Mouse (Mus musculus) lung, postnatal 14 days (tissue): ENCODE data around the gene Bcl3.
A peak's percentile ranks its signal among the peaks of the same experiment; 100 is the strongest.

Experiments used
- DNase-seq: peaks from one replicate; pipeline ENCODE4 v3.0.0; 2021

The Bcl3 gene

DNA sequence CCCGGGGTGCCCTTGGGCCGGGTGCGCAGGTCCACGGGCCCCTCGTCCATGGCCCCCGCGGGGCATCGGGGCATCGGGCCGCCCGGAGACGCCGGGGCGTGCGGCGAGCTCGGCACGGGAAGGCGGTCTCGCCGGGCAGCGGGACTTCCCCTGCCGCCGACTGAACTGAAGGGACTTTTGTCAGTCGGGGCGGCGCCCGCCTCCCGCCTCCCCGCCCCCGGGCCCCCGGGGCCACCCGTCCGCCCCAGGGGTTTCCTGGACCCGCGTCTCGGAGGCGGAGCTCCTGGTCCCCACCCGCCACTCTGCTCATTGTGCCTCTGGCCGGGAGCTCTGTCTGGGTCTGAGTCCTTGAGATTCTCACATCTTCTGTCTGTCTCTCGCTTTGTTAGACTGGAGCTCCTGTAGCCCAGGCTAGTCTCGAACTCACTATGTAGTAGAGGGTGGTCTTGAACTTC, at the start of gene Bcl3:
Gene Bcl3, minus strand, starts transcription at position 167 of the 455 bp plus-strand sequence.
- DNase-seq = peak; percentile 76

DNA sequence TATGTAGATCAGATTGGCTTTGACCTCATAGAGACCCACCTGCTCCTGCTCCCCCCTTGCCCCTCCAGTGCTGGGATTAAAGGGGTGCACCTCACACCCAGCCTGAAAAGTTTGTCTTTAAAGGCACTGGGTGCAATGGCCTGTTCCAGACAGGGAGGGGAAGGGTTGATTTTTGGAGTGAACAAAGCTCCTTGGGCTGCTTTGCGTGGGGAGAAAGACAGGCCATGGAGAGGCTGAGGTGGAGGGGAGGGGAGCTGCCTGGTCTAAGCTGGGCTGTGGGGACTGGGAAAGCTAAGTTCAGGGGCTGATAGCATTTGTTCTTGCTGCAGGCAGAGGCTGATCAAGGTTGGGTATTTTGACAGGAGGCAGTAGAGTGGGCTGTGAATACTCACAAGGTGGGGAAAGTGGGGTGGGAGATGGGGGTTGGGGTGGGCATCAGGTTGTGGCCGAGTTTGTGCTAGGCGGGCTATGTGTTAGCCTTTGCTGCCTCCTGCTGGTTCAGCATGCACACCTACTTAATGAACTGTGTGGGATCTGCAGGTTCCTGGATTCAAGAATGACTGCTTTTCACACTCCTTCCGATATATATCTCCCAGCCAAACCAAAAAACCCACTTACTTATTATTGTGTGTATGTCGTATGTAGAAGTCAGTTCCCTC, 49.5 kb upstream of the Bcl3 start:
- peak; percentile 62 for DNase-seq

DNA sequence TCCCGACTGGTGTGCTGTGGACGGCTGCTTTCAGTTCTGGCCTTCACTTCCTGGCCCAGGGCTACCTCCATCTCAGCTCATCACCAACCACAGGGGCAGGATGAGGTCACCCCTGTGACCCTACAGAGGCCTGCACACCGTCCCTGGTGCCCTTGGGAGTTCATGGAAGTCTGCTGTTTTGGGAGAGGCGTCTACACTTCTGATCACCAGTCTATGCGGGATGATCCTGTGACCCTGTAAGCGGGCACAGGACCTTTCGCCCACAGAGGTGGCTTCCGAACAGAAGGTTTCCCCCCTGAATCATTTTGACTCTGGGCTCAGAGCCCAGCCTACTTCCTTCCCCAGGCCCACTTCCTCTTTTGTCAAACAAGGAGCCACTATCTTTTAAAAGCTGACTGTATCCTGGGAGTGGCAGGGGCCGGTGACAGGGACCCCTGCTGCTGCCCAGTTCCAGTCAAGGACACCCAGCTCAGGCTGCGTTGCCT, 48.6 kb upstream of the Bcl3 start:
- DNase-seq = peak; percentile 37

DNA sequence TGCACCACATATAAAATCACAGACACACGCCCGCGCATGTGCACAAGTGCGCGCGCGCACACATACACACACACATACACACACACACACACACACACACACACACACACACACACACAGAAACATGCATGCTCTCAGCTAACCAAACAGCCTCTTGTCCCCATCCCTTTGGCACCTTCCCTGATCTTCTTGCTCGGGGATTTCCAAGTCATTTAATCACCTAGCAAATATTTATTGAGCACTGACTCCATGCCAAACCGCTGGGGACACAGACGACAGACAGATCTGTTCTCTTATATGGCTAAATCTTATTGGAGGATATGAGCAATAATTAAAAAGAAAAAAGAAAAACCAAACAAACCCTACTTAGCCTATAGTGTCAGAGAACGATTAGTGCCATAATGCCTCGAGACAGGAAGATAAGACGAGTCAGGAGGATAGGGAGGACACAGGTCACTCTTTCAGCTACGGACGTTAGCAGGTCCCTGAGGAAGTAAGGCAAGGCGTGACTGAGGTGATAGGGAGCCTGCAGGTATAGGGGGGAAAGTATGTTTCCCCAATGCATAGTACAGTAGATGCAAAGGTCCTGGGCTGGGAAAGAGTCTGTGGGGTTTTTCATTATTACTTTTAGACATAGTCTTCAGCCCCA, 45.3 kb upstream of the Bcl3 start:
- DNase-seq = no peak

DNA sequence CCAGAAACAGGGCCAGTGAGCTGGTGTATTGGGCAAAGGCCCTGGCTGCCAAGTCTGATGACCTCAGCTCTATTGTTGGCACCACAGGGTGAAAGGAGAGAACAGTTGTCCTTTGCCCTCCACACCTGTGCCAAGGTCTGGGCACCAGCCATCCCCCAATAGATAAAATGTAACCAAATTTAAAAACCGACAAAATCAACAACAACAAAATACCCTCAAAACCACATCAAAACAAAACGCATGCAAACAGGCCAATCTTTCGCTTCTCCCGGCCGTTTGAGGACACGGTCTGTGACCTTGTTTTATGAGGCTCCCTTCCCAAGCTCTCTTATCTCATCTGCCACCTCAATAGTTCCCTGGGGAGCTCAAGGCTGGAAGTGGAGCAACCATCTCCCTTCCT, 43.9 kb upstream of the Bcl3 start:
- DNase-seq = no peak

DNA sequence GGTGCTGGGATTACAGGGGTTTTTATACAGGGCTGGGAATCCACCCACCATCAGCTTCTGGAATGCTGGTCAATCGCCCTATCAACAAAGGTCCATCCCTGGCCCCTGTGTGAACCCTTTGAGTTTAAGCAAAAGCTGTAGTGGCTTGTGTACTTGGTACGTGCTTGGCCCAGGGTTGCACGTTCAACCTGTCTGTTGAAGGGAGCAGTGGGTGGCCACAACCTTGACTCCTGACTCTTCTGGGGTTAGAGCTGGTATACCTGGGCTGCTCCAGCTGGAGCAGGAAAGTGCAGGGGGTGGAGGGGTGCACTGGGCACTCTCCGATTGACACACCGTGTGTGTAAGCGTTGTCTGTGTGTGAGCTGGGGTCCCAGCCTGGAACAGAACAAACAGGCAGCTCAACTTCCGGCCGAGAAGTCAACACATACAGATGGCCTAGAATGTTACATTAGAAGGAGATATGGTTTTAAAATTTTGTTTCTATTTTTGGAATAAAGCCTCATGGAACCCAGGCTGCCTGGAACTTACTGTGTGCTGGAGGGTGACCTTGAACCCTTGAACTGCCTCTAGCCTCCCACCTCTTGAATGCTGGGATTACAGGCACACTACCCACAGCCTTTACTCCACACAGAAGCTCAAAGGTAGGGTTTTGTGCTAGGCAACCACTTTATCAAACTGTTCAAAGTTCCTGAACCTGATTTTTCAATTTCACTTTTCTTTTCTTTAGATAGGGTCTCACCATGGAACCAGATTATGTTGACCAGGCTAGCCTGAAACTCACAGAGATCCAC, 42.9 kb upstream of the Bcl3 start:
- no peak for DNase-seq

DNA sequence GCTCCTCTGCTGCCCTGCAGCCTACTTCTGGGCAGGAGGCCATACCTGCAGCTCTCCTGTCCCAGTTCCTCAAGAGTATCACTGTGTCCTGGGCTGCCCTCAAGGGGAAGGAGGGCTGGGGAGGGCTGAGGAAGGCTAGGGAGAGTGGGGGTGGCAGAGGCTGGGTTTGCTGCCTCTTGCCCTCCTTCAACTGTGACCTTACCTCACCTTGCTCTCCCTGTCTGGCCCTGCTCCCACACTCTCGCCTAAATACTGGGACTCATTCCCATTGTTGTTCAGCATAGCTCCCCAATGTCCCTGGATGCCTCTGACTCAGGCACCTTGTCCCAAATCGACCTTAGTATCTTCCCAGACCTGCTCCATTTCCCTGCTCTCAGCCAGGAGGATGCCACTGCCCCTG, 41.7 kb upstream of the Bcl3 start:
- no peak for DNase-seq

DNA sequence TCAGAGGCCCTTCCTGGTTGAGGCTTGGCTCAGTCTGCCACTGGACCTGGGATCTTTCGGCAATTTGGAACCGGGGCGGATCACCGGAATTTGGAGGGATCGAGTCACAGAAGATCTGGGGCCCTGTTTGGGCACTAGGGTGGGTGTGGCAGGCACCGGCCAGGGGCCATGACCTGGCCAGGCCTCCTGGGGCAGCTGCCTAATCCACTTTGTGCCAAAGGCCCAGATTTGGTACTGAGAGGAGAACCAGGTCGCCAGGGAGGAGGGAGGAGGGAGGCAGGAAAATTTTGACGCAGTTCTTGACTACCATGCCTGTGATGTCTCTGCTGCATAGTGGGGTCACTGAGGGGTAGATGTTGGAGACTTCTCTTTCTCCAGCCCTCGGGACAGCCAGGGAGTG, 38.6 kb upstream of the Bcl3 start, which contains the start of gene Ceacam16:
Gene Ceacam16, minus strand, starts transcription at position 101 of the 400 bp plus-strand sequence.
- DNase-seq = no peak

DNA sequence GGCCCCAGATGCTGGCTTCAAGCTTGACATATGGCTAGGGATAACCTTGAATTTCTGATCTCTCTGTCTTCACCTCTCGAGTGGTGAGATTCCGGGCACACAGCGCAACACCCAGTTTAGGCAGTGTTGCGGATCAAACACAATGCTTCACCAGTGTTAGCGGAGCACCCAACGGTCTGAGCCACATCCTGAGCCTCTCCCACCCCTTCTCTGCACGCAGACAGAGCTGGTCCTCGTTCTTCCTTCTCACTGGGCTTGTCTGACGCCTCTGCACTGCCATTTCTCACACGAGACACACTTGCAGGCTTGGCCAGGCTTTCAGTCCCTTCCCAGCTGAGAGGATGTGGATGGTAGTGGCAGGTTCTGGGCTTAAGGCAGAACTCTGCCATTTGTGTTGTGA, 37.2 kb upstream of the Bcl3 start:
- no peak for DNase-seq

DNA sequence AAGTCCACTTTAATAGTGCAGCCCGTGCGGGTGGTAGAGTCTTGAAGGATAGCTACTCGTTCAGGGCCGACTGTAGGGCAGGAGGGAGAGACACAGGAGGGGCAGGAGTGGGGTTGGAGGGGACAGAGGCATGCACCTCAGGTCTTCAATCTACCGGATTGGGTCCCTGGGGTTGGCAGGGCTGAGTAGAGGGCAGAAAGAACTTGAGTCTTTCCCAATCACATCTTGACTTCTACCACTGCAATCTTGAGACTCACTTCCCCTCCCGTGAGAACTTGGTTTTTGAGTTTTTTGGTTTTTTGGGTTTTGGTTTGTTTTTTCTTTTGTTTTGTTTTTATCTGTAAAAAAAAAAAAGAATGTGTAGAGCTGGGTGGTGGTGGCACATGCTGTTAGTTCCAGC, 33.7 kb upstream of the Bcl3 start:
- no peak for DNase-seq

DNA sequence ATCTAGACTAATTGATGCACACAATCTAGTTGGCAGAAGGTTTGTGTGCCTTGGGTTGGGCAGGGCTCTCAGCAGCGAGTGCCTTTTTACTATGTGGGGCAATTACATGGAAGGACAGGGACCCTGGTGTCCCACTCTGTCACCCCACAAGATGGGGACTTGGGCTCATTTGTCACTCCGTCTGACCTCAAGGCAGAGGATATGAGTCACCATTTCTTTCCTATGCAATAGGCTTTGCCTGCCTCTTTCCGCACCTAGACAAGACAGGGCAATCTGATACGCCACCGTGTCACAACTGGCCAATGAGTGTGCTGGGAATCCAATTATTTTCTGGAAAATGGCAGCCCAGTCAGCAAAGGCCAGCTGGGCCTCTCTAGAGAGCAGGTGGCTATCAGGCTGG, 33.1 kb upstream of the Bcl3 start:
- DNase-seq = no peak

DNA sequence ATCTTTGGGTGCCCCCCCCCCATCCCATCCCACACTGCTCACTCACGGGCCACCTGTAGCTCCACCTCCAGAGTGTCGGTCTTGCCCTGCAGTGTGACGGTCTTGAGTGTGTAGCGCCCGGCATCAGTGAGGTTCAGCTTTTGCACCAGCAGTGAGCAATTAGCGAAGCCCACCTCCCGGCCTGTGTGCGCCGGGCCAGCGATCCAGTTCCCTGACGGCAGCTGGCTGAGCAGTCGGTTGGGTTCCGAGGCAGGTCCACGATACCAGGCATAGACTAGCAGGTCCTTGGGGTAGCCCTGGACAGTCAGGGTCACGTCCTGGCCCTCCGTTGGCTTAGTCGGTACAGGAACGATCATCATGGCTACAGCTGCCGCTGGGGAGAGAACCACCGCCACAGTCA, 31.0 kb upstream of the Bcl3 start:
- no peak for DNase-seq

DNA sequence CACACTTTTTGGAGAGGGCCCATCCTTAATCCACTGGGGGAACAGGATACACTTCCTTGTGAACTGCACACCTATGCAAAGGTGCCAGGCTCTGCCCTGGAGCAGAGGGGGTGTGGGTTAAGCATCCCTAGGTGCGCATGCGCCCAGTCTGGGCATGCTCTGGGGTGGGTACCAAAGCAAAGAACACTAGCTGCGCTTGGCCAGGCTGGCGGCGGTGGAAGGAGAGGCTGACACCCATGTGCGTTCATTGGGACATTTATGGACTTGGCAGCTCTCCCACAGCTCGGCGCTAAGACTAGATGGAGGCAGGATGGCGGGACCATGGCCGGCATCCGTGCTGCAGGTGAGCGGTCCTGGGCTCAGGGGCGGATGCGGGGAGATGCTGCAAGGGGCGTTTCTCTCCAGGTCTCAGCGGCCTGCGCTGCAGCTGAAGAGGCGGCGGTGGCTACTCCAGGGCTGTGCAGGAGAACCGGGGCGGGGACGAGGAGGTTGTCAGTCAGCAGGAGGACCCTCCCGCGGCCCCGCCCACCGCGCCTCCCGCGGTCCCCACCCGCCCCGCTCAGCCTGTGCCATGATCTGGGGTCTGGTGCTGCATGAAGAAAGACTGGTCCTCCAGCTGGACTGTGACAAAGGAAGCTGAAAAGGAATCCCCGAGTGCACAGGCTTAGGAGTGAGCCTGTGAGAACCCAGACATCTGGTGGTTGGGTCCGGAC, 29.4 kb upstream of the Bcl3 start, which contains the start of gene Gm19345:
Gene Gm19345, plus strand, starts transcription at position 146 of the 713 bp plus-strand sequence.
- no peak for DNase-seq

DNA sequence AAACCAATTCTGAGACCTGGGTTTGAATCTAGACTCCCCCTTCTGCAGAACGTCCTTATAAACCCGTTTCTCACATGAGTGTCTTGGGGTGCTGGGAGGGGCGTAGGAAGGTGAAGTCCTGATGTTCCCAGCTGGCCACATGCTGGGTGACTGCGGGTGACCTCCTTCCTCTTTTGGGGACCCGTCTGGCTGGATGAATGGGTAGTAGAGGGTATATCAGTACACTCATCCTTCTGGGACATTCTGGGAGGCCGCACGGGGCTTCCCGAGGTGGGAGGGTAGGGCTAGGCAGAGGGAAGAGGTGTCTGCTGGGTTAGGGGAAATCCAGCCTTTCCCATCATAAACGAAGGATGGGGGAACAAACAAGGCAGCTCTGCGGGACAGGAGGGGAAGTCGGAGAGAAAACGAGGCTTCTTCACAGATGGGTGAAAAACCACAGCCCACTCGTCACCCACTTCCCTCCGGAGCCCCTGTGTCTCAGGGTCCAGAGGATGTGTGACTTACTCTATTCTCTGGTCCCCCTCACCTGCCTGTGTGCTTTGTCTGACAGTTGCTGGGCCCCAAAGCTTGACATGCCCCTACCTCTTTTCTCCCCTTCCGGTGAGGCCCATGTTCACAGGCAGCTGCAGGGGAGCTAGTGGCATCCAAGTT, 22.1 kb upstream of the Bcl3 start:
- no peak for DNase-seq

DNA sequence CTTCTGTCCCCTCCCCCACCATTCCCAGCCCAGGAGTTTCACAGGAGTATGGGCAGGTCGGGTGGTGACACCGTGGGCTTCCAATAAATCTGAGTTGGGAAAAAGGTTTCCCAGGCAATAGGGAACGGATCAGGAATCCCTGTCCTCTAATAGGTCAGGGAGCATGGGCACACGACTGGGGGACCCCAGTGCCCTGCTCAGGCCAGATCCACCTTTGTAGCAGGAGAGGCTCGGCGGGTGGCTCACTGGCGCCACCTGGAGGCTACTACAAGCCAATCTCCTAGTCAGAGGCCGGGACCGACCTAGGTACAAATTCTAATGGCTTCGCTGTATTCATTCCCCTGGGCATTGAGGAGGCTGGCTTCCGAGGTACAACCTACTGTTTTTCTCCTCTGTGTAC, 21.0 kb upstream of the Bcl3 start:
- peak; percentile 83 for DNase-seq

DNA sequence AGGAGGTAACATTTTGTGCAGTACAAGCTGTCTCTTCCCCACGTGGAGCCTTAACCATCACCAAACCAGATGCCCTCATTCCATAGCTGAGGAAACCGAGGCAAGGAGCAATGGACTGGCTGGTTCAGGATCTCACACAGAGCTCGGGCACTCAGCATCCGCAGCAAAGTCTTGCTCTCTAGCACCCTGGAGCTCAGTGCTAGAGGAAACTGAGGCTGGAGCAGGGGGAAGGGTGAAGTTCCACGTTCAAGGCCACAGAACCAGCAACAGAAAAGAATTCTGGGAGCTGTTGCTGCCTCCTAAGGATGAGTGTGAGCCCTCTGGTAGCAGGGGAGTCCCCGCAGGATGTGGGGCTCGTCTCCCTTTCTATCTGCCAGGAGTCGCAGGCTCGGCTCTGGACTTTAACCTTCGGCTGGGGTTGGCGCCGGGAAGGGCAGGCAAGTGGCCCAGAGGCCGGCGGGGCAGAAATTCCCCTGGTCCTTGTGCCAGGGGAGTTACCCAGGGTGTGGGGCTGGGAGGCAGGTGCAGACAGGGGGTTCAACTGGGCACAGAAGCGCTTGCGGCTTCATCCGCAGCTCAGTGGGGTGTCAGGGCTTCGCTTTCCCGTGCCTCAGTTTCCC, 20.4 kb upstream of the Bcl3 start:
- no peak for DNase-seq

DNA sequence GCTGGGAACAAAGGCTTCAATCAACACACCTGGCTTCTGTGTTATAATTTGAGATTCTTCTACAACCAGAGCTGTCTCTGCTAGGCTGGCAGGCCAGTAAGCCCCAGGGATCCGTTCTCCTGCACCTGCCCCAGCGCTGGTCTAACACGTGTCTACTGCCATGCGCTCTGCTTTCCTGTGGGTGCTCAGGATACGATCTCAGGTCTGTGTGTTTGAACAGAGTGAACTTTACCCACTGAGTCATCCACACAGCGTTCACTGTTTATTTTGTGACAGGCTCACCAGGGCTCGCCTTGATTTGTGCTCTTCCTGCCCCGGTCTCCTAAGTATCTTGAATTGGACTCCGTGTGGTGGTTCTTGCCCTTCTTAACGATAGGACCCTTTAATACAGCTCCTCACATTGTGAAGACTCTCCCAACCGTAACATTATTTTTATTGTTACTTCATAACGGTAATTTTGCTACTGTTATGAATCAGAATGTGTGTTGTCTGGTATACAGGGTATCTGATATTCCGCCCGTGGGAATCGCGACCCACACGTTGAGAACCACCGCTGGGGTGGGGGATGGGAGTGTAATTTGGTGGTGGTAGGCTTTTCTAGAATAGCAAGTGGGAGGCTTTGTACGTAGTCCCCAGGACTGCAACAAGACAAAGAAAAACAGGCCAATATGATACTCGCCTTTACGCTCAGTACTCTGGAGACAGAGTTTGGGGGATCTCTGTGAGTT, 19.3 kb upstream of the Bcl3 start:
- DNase-seq = no peak

DNA sequence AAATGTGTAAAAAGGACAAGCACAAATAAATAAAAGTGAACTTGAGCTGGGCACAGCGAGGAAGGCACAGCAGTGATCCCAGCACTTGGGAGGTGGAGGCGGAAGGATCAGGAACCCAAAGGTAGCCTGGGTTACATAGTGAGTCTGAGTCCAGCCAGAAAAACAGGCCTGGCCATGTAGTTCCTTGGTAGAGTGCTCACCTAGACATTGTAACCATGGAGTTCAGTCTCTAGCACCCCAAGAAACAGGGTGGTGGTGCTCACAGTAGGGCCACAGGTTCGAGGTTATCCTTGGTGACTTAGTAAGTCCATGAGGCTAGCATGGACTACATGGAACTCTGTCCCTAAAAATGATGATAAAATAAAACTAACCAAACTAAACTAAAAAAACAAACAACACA, 18.4 kb upstream of the Bcl3 start:
- no peak for DNase-seq

DNA sequence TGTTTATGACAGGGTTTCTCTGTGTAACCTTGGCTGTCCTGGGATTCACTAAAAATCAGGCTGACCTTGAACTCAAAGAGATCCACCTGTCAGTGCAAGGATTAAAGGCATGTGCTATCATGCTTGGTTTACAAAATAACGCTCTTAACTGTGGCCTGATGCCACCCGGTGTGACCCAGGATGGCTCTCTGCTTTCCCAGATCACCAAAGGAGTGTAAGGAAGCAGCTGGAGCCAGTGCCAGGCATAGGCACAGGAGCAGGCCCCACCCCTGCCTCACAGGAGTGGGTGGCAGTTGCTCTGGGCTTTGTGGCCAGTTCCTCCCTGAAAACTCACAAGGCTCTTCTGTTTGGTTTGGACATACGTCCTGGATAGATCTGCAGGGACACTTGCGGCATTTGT, 17.8 kb upstream of the Bcl3 start:
- no peak for DNase-seq

DNA sequence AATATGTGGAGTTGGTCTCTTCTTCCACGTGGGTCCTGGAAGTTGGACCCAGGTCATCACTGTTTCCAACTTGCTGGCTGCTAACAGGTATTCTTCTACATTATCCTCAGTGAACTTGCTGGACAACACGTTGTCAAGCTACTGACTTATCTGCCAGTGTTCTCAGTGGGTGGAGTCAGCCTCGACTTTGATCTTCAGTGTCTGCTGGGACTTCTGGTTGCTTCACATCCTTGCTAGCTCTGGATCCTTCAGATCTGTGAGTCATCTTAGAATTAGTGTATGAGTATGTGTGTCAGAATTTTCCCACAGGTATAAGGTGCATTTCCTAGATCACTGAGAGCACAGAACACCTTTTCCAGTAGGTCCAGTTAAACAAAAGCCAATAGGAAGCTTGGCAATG, 14.3 kb upstream of the Bcl3 start:
- no peak for DNase-seq

DNA sequence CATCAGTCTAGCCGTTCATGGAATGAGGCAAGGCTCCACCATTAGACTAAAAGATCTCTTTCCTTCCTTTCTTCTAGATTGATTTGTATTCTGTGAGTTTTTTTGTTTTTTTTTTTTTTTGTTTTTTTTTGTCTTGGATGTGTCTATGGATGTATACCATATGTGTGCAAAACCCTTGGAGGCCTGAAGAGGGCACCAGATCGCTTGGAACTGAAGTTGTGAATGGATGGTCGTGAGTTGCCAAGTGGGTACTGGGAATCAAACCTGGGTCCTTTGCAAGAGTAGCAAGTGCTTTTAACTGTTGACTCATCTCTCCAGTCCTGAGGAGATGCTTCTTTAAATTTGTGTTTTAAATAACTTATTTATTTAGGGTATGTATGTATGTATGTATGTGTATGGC, 11.5 kb upstream of the Bcl3 start:
- no peak for DNase-seq
